Mouse (Mus musculus): Measurements from ENCODE around the gene Sh3glb2. TPM values are rescaled to one million over a fixed set of nuclear protein-coding genes. Genes with fewer than 3 reads are reported as not detected.

The Sh3glb2 gene
- 47.2 and 50.4 TPM in 2 replicates for polyA plus RNA-seq (2012; ENCODE audit: low replicate concordance)

GRCm38 (mm10) chr2:30358533-30359531 lies at the start of gene Sh3glb2:
Gene Sh3glb2, minus strand, starts transcription at chr2:30359337.

GRCm38 (mm10) chr2:30392114-30392576 lies 33.0 kb upstream of the Sh3glb2 start, which contains the start of gene Dolpp1:
Gene Dolpp1, plus strand, starts transcription at chr2:30392254.

GRCm38 (mm10) chr2:30363773-30364650 lies 4.9 kb upstream of the Sh3glb2 start, which contains the start of gene Miga2:
Gene Miga2, plus strand, starts transcription at chr2:30364233.

Other genes with a start within 250 kb of the Sh3glb2 start
- gene Zer1, start 234.8 kb downstream of the Sh3glb2 start, polyA plus RNA-seq (2012; ENCODE audit: low replicate concordance) = 7.1 and 21.2 TPM in 2 replicates
- 17.0 and 31.5 TPM in 2 replicates for gene Tbc1d13, start 225.6 kb downstream of the Sh3glb2 start, polyA plus RNA-seq (2012; ENCODE audit: low replicate concordance)
- gene Endog, start 187.8 kb downstream of the Sh3glb2 start, polyA plus RNA-seq (2012; ENCODE audit: low replicate concordance) = 23.2 and 24.5 TPM in 2 replicates
- 30.2 and 41.2 TPM in 2 replicates for gene Spout1, start 180.9 kb downstream of the Sh3glb2 start, polyA plus RNA-seq (2012; ENCODE audit: low replicate concordance)
- 2.2 and 14.6 TPM in 2 replicates for gene Kyat1, start 153.5 kb downstream of the Sh3glb2 start, polyA plus RNA-seq (2012; ENCODE audit: low replicate concordance)
- 6.1 and 9.8 TPM in 2 replicates for gene Lrrc8a, start 121.6 kb downstream of the Sh3glb2 start, polyA plus RNA-seq (2012; ENCODE audit: low replicate concordance)
- 1.7 and 3.0 TPM in 2 replicates for gene Gm28035, start 118.8 kb downstream of the Sh3glb2 start, polyA plus RNA-seq (2012; ENCODE audit: low replicate concordance)
- 3.2 and 7.0 TPM in 2 replicates for gene Phyhd1, start 93.1 kb downstream of the Sh3glb2 start, polyA plus RNA-seq (2012; ENCODE audit: low replicate concordance)
- gene Gm28038, start 78.3 kb downstream of the Sh3glb2 start, polyA plus RNA-seq (2012; ENCODE audit: low replicate concordance) = not detected in 2 replicates
- 3.2 and 10.1 TPM in 2 replicates for gene Dolk, start 73.0 kb downstream of the Sh3glb2 start, polyA plus RNA-seq (2012; ENCODE audit: low replicate concordance)
- 95.1 and 191 TPM in 2 replicates for gene Nup188, start 72.9 kb downstream of the Sh3glb2 start, polyA plus RNA-seq (2012; ENCODE audit: low replicate concordance)
- 17.5 and 19.1 TPM in 2 replicates for gene Miga2, start 4.9 kb upstream of the Sh3glb2 start, polyA plus RNA-seq (2012; ENCODE audit: low replicate concordance)
- 30.4 and 38.1 TPM in 2 replicates for gene Dolpp1, start 32.9 kb upstream of the Sh3glb2 start, polyA plus RNA-seq (2012; ENCODE audit: low replicate concordance)
- 92.1 and 105 TPM in 2 replicates for gene Crat, start 56.5 kb upstream of the Sh3glb2 start, polyA plus RNA-seq (2012; ENCODE audit: low replicate concordance)
- 631 and 1,491 TPM in 2 replicates for gene Ptpa, start 56.7 kb upstream of the Sh3glb2 start, polyA plus RNA-seq (2012; ENCODE audit: low replicate concordance)
- gene Ier5l, start 114.9 kb upstream of the Sh3glb2 start, polyA plus RNA-seq (2012; ENCODE audit: low replicate concordance) = 3.4 and 5.1 TPM in 2 replicates
- 0.47 TPM in 1 of 2 replicates, not detected in the other for gene Cstad, start 235.7 kb upstream of the Sh3glb2 start, polyA plus RNA-seq (2012; ENCODE audit: low replicate concordance)